Mouse (Mus musculus) lung, embryonic 16.5 days (tissue): ENCODE measurements at regions not wholly inside any gene's neighbourhood (a gene's known extent, or its start where the extent isn't known, plus 50 kb on each side); places are given as distances from the start of the nearest gene placed in this dataset.

Experiments used
- ATAC-seq: fragments of 200-750 bp; cut with Nextera tagmentation; 2 replicates; pipeline ENCODE4 v1.8.0; 2017; ENCODE audit warnings: low read depth, mild to moderate bottlenecking, moderate library complexity
- H3K27ac ChIP-seq: fragments of 300-500 bp; sonication (generic); 2 replicates; pipeline ENCODE4 v1.5.1; 2014; ENCODE audit warnings: mild to moderate bottlenecking, control low read depth, low read length
- H3K27me3 ChIP-seq: fragments of 300-500 bp; sonication (generic); 2 replicates; pipeline ENCODE4 v1.6.1; 2014; ENCODE audit warnings: low read depth, low read length, mixed read lengths; ENCODE audit not compliant: control insufficient read depth, insufficient read depth
- H3K36me3 ChIP-seq: fragments of 300-500 bp; sonication (generic); 2 replicates; pipeline ENCODE4 v1.6.1; 2014; ENCODE audit warnings: low read length; ENCODE audit not compliant: control insufficient read depth, insufficient read depth
- H3K4me1 ChIP-seq: fragments of 300-500 bp; sonication (generic); replicated peaks from 2 replicates; pipeline ENCODE4 v1.6.1; 2014; ENCODE audit warnings: low read length, mixed read lengths; ENCODE audit not compliant: control insufficient read depth, insufficient read depth
- H3K4me2 ChIP-seq: fragments of 300-500 bp; sonication (generic); 2 replicates; pipeline ENCODE4 v1.6.1; 2014; ENCODE audit warnings: low read depth, low read length, control low read depth
- H3K4me3 ChIP-seq: fragments of 300-500 bp; sonication (generic); 2 replicates; pipeline ENCODE4 v1.5.1; 2014; ENCODE audit warnings: mild to moderate bottlenecking, low read length, control low read depth
- H3K9ac ChIP-seq: fragments of 300-500 bp; sonication (generic); 2 replicates; pipeline ENCODE4 v1.6.1; 2014; ENCODE audit warnings: low read length, control low read depth
- H3K9me3 ChIP-seq: fragments of 300-500 bp; sonication (generic); 2 replicates; pipeline ENCODE4 v1.6.1; 2016; ENCODE audit warnings: low read length; ENCODE audit not compliant: control insufficient read depth
- WGBS: fragments of 180-500 bp; shearing (Covaris S2); extraction: QIAGEN DNeasy Blood & Tissue Kit; methylation state at CpG from one replicate; pipeline ENCODE4 v1.1.7; 2014; 5-methylcytosine and 5-hydroxymethylcytosine counted together

- Histone ChIP-seq H3K4me3 (no peak overlapping the region), H3K9ac (no peak overlapping the region), H3K4me2 (no peak overlapping the region), H3K9me3 (no peaks in the 10 kb centered on the region), H3K4me1 (no peaks in the 10 kb centered on the region), H3K27me3 (no peaks in the 10 kb centered on the region), H3K36me3 (no peaks in the 10 kb centered on the region), H3K27ac (no peak overlapping the region)
- ATAC-seq = no peak
- WGBS = 46% methylated on average over 2 of the region's 2 CpGs
Measured at GRCm38 (mm10) chr3:5077956-5078355, 672.6 kb upstream of the Gm8797 start.

- Histone ChIP-seq H3K27me3 (no peaks in the 10 kb centered on the region), H3K27ac (no peak overlapping the region), H3K4me1 (no peaks in the 10 kb centered on the region), H3K9ac (no peak overlapping the region), H3K9me3 (no peaks in the 10 kb centered on the region), H3K4me2 (no peak overlapping the region), H3K36me3 (no peaks in the 10 kb centered on the region), H3K4me3 (no peak overlapping the region)
- ATAC-seq = no peak
Measured at GRCm38 (mm10) chr3:5086721-5087120, 663.9 kb upstream of the Gm8797 start.

GRCm38 (mm10) chr3:5088867-5089266 lies 661.7 kb upstream of the Gm8797 start:
- Histone ChIP-seq H3K27ac (no peak overlapping the region), H3K4me1 (no peaks in the 10 kb centered on the region), H3K36me3 (no peaks in the 10 kb centered on the region), H3K4me2 (no peak overlapping the region), H3K27me3 (no peaks in the 10 kb centered on the region), H3K9ac (no peak overlapping the region), H3K4me3 (no peak overlapping the region), H3K9me3 (no peaks in the 10 kb centered on the region)
- ATAC-seq = 0 out of 2 replicates have a peak, but pooled peaks have one; percentile 15
- WGBS = 56% methylated on average over 1 of the region's 1 CpGs

GRCm38 (mm10) chr3:5089393-5090010 lies 661.1 kb upstream of the Gm8797 start:
- Histone ChIP-seq H3K9ac (no peak overlapping the region), H3K36me3 (no peaks in the 10 kb centered on the region), H3K27me3 (no peaks in the 10 kb centered on the region), H3K4me2 (no peak overlapping the region), H3K9me3 (no peaks in the 10 kb centered on the region), H3K4me1 (no peaks in the 10 kb centered on the region), H3K4me3 (no peak overlapping the region), H3K27ac (no peak overlapping the region; the same call in 1 of the 2 replicates)
- ATAC-seq = peak; percentile 82
- WGBS = 49% methylated on average over 4 of the region's 4 CpGs

- no peaks in the 10 kb centered on the region for H3K9me3 ChIP-seq
- H3K4me3 ChIP-seq = peak overlapping the region; percentile 21
- H3K9ac ChIP-seq = no peak overlapping the region
- H3K4me2 ChIP-seq = peak overlapping the region; percentile 30
- H3K27ac ChIP-seq = no peak overlapping the region
- 47% methylated on average over 13 of the region's 13 CpGs for WGBS
- peak; percentile 90 for ATAC-seq
- H3K27me3 ChIP-seq = no peaks in the 10 kb centered on the region
- H3K36me3 ChIP-seq = no peaks in the 10 kb centered on the region
- H3K4me1 ChIP-seq = no peaks in the 10 kb centered on the region
Measured at GRCm38 (mm10) chr3:5090108-5090869, 660.3 kb upstream of the Gm8797 start.

GRCm38 (mm10) chr3:5090987-5091386 lies 659.6 kb upstream of the Gm8797 start:
- H3K9me3 ChIP-seq = no peaks in the 10 kb centered on the region
- no peaks in the 10 kb centered on the region for H3K4me1 ChIP-seq
- ATAC-seq = no peak
- no peak overlapping the region for H3K27ac ChIP-seq
- H3K9ac ChIP-seq = no peak overlapping the region
- no peak overlapping the region for H3K4me3 ChIP-seq
- H3K4me2 ChIP-seq = no peak overlapping the region
- no peaks in the 10 kb centered on the region for H3K36me3 ChIP-seq
- no peaks in the 10 kb centered on the region for H3K27me3 ChIP-seq
